Comparison of ENCODE assay signal across 11 mouse cellular contexts in the genomic region with DNA sequence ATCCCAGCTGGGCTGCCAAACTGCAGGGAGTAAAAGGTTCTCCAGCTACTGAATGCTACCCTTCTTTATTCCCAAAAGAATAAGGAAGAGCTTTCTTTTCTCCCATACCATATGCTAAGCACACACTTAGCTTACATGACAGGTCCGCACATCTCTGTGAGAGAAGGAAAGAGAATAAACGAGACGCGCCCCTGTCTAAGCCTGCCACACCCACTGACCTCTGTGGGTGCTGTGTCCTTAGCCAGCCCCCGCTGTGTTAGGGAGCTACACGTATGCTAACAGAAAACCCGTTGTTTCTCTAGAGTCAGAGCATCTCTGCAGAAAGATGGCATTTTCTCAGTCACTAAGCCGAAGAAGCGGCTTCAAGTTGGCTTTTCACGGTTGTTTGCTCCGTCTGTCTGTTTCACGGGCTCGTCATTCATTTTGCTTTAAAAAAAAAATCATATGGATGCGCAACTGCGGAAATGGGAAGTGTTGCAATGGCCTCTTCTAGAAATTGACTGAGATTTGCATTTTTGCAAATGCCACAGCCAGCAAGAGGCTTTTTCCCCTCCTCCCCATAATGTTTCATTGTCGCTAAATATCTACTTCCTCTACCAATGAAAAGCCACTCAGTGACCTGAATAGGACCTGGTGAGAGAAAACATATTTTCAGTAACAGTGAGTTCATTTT. TPM values are rescaled to one million over a fixed set of nuclear protein-coding genes. Genes with fewer than 3 reads are reported as not detected.
DNase-seq lines count a peak whose midpoint lies in the region; ATAC-seq and TF ChIP-seq lines count a peak whose summit lies in the region.
"Had no signal": no experiment of that assay in that cellular context is flagged by ENCODE, and none has a peak within 500 bp of the region (broad histone marks: within the 10 kb centered on the region; RNA-seq: fewer than 3 reads in every experiment).

No protein-coding gene starts in this region.

- no peak overlapping the region for H3K4me2 ChIP-seq in liver, embryonic 12.5 days
- peak overlapping the region; percentile 35; the same call in 1 of the 2 replicates for H3K4me2 ChIP-seq in midbrain, postnatal 0 days (ENCODE audit: low read depth, low read length, poor library complexity, severe bottlenecking)

- no peak for TF ChIP-seq CTCF in liver, adult 2 months (IDR thresholded peaks at IDR 0.05; ENCODE audit: low read depth, low read length)
- TF ChIP-seq CTCF in midbrain, postnatal 0 days (IDR thresholded peaks at IDR 0.05) = no peak

- no peak for TF ChIP-seq POLR2A in liver, adult 2 months (IDR thresholded peaks at IDR 0.05; ENCODE audit: extremely low read depth, insufficient read depth, low read length)

- no peaks in the 10 kb centered on the region; the same call in 1 of the 2 replicates for H3K27me3 ChIP-seq in liver, adult 2 months (ENCODE audit: control insufficient read depth, insufficient read depth, low read length)
- H3K27me3 ChIP-seq in liver, embryonic 12.5 days (replicated peaks) = no peaks in the 10 kb centered on the region
- no peaks in the 10 kb centered on the region for H3K27me3 ChIP-seq in midbrain, postnatal 0 days (ENCODE audit: insufficient read depth, low read length)

- no peak overlapping the region for H3K4me3 ChIP-seq in liver, adult 2 months (ENCODE audit: insufficient read depth, low read depth, low read length)
- H3K4me3 ChIP-seq in liver, embryonic 12.5 days = no peak overlapping the region
- no peak overlapping the region for H3K4me3 ChIP-seq in midbrain, postnatal 0 days (ENCODE audit: low read depth, low read length)

- no peaks in the 10 kb centered on the region for H3K36me3 ChIP-seq in liver, adult 2 months (ENCODE audit: control insufficient read depth, insufficient read depth, low read length)
- H3K36me3 ChIP-seq in liver, embryonic 12.5 days = no peaks in the 10 kb centered on the region
- H3K36me3 ChIP-seq in midbrain, postnatal 0 days (ENCODE audit: insufficient read depth, low read length) = no peaks in the 10 kb centered on the region

- no peak for ATAC-seq in cerebellum, adult (ENCODE audit: insufficient number of reproducible peaks, low FRiP score, low TSS enrichment)
- no peak for ATAC-seq in liver, embryonic 12.5 days
- no peak for ATAC-seq in midbrain, postnatal 0 days (ENCODE audit: low FRiP score)

- DNase-seq in cerebellum, adult 9-10 months = peak; percentile 33
- DNase-seq in liver, adult 2 months (ENCODE audit: extremely low read depth, low read depth, low spot score) = peak; percentile 22
- peak; percentile 27 to 31 for DNase-seq in cerebellum, postnatal 25 days
- DNase-seq in midbrain, postnatal 0 days (ENCODE audit: low spot score) = peak; percentile 19
- no peak for DNase-seq in ovary, postnatal 36 days (ENCODE audit: low spot score)
- no peak for DNase-seq in urinary bladder, postnatal 14 days (ENCODE audit: low spot score)
- DNase-seq: gastrocnemius, postnatal 14 days had no signal

- H3K9ac ChIP-seq in liver, adult 2 months (ENCODE audit: low read depth, low read length) = no peak overlapping the region
- no peak overlapping the region for H3K9ac ChIP-seq in liver, embryonic 12.5 days
- H3K9ac ChIP-seq in midbrain, postnatal 0 days (replicated peaks; ENCODE audit: low read length, poor library complexity, severe bottlenecking) = no peak overlapping the region; the same call in 1 of the 2 replicates
- H3K9ac ChIP-seq: liver, embryonic 14.5 days had no signal

- no peaks in the 10 kb centered on the region for H3K79me2 ChIP-seq in liver, adult 2 months (ENCODE audit: control insufficient read depth, insufficient read depth, low read length)

- WGBS in liver, adult 2 months = 78% methylated on average over 16 of the region's 16 CpGs
- WGBS in liver, embryonic 12.5 days (ENCODE audit: insufficient replicate concordance) = 78% methylated on average over 16 of the region's 16 CpGs
- WGBS in midbrain, postnatal 0 days = 29% methylated on average over 16 of the region's 16 CpGs

- no peaks in the 10 kb centered on the region for H3K9me3 ChIP-seq in liver, embryonic 12.5 days (replicated peaks)
- no peaks in the 10 kb centered on the region for H3K9me3 ChIP-seq in midbrain, postnatal 0 days (ENCODE audit: low read length)

- H3K4me1 ChIP-seq in liver, adult 2 months (ENCODE audit: control insufficient read depth, insufficient read depth, low read length) = no peaks in the 10 kb centered on the region
- H3K4me1 ChIP-seq in liver, embryonic 12.5 days = peaks cover 4% of the 10 kb centered on the region; the same call in 1 of the 2 replicates
- H3K4me1 ChIP-seq in midbrain, postnatal 0 days (ENCODE audit: insufficient read depth, low read length) = peaks cover 5% of the 10 kb centered on the region; the same call in 1 of the 2 replicates

- H3K27ac ChIP-seq in liver, adult 2 months (replicated peaks; ENCODE audit: insufficient read depth, low read depth, low read length) = no peak overlapping the region
- no peak overlapping the region for H3K27ac ChIP-seq in liver, embryonic 12.5 days
- no peak overlapping the region; the same call in 1 of the 2 replicates for H3K27ac ChIP-seq in midbrain, postnatal 0 days (ENCODE audit: low read depth, low read length)
- H3K27ac ChIP-seq: liver, embryonic 14.5 days had no signal

RNA-seq across cellular contexts. Expression of a gene that starts 30.1 kb away (rescaled TPM):
- total RNA-seq in liver, adult 2 months (2014; rRNA removed) = not detected in 2 replicates
- polyA plus RNA-seq in liver, adult 2 months (2012; rRNA removed) = not detected in 2 replicates
- polyA plus RNA-seq in liver, embryonic 12.5 days (2016; fragmentation: Nextera tagmentation; extraction: Ambion mirVana) = not detected in 2 replicates
- not detected in 2 replicates for total RNA-seq in midbrain, postnatal 0 days (2014; rRNA removed)
- 0.10 TPM in 1 of 2 replicates, not detected in the other for polyA plus RNA-seq in midbrain, postnatal 0 days (2015; fragmentation: Nextera tagmentation; extraction: Ambion mirVana)
- total RNA-seq: gastrocnemius, postnatal 14 days; hematopoietic stem cell, adult 5-6 weeks had no signal
- polyA plus RNA-seq: liver, embryonic 14.5 days had no signal

RNA-seq across cellular contexts. Expression of a gene that starts 30.8 kb away (rescaled TPM):
- 36.2 and 46.2 TPM in 2 replicates for total RNA-seq in liver, adult 2 months (2014; rRNA removed)
- 35.6 and 37.3 TPM in 2 replicates for polyA plus RNA-seq in liver, adult 2 months (2012; rRNA removed)
- 4.9 and 5.9 TPM in 2 replicates for polyA plus RNA-seq in liver, embryonic 12.5 days (2016; fragmentation: Nextera tagmentation; extraction: Ambion mirVana)
- 31.8 and 36.4 TPM in 2 replicates for total RNA-seq in midbrain, postnatal 0 days (2014; rRNA removed)
- polyA plus RNA-seq in midbrain, postnatal 0 days (2015; fragmentation: Nextera tagmentation; extraction: Ambion mirVana) = 18.0 and 21.4 TPM in 2 replicates

Comparison
In these comparisons a context has a peak if more than half of its experiments do, and no peak if none do; other contexts are left out.
1. DNase-seq: peak in cerebellum, adult 9-10 months (single experiment), liver, adult 2 months (single experiment), cerebellum, postnatal 25 days (2 of 2) and midbrain, postnatal 0 days (single experiment); none in ovary, postnatal 36 days (single experiment) and urinary bladder, postnatal 14 days (single experiment).